Mouse (Mus musculus) erythroblast, embryonic 14.5 days (primary cell): ENCODE data around the gene Pde7b.

Experiments used
- GATA1 ChIP-seq: IDR thresholded peaks from 2 replicates; pipeline ENCODE4 v1.6.1; 2012; ENCODE audit warnings: low read length, inconsistent platforms, mixed read lengths
- TAL1 ChIP-seq: IDR thresholded peaks from 3 replicates; pipeline ENCODE4 v1.6.1; 2012; ENCODE audit warnings: low read length, inconsistent platforms, mixed read lengths

- TF ChIP-seq TAL1 = no peak
- TF ChIP-seq GATA1 = no peak
Observed at GRCm38 (mm10) chr10:20405471-20405870, 319.4 kb downstream of the Pde7b start.
